In the genomic region with DNA sequence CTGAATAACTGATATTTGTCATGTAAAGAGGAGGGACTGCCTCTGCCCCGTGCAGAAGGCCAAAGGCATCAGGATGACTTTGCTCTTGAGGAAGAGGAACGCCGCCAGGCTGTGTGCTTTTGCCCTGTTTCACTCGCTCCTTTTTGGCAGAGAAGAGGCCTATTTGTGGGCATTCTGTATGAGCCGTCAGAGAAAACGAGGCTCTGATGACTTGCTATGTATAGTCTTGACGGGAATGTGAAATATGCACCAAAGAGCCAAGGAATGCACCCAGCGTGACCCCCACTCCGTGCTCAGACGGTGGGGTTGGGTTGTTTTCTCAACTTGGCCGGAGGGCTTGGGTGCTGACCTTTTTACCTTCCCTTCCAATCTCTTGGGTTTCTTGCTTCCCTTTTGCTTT, we compare ENCODE assay signal across 15 mouse cellular contexts. TPM values are rescaled to one million over a fixed set of nuclear protein-coding genes. Genes with fewer than 3 reads are reported as not detected.
DNase-seq lines count a peak whose midpoint lies in the region; ATAC-seq and TF ChIP-seq lines count a peak whose summit lies in the region.
"Had no signal": no experiment of that assay in that cellular context is flagged by ENCODE, and none has a peak within 500 bp of the region (broad histone marks: within the 10 kb centered on the region; RNA-seq: fewer than 3 reads in every experiment).

No protein-coding gene starts in this region.

- no peak for ATAC-seq in limb, embryonic 13.5 days (ENCODE audit: low FRiP score, low read depth)
- no peak for ATAC-seq in limb, embryonic 15.5 days (ENCODE audit: insufficient number of reproducible peaks, low FRiP score, low TSS enrichment, low read depth)
- ATAC-seq: CD4-positive, CD25-positive, alpha-beta regulatory T cell, adult 4 months had no signal

- H3K27ac ChIP-seq in heart, adult 2 months: peak overlapping the region; percentile 81
- peak overlapping the region; percentile 10; the same call in 1 of the 2 replicates for H3K27ac ChIP-seq in limb, embryonic 13.5 days
- H3K27ac ChIP-seq in limb, embryonic 10.5 days: no peak overlapping the region
- peak overlapping the region; percentile 55; the same call in 1 of the 2 replicates for H3K27ac ChIP-seq in cortical plate, adult 2 months (ENCODE audit: insufficient read depth, low read length)
- H3K27ac ChIP-seq in limb, embryonic 15.5 days: peak overlapping the region; percentile 17; the same call in 1 of the 2 replicates

- no peak for TF ChIP-seq POLR2A in heart, adult 2 months (IDR thresholded peaks at IDR 0.05; ENCODE audit: insufficient read depth, low read depth, low read length)
- no peak for TF ChIP-seq POLR2A in cortical plate, adult 2 months (IDR thresholded peaks at IDR 0.05; ENCODE audit: extremely low read depth, insufficient read depth, low read length)

- intact Hi-C loops in heart, adult 2 months (cut with DNase I): loop anchor here (5.0 to 10.0 kb wide), 2 partner anchors 52 to 114 kb away; no protein-coding TSS in a partner anchor

- no peaks in the 10 kb centered on the region for H3K9me3 ChIP-seq in limb, embryonic 13.5 days
- no peaks in the 10 kb centered on the region for H3K9me3 ChIP-seq in limb, embryonic 10.5 days (replicated peaks)
- no peaks in the 10 kb centered on the region for H3K9me3 ChIP-seq in limb, embryonic 15.5 days
- H3K9me3 ChIP-seq: limb, embryonic 12.5 days had no signal

- no peaks in the 10 kb centered on the region for H3K79me2 ChIP-seq in heart, adult 2 months (replicated peaks; ENCODE audit: control insufficient read depth, insufficient read depth, low read length)

- H3K4me2 ChIP-seq in limb, embryonic 13.5 days (replicated peaks): no peak overlapping the region; the same call in 1 of the 2 replicates
- no peak overlapping the region for H3K4me2 ChIP-seq in limb, embryonic 15.5 days
- H3K4me2 ChIP-seq: limb, embryonic 12.5 days; midbrain, embryonic 11.5 days had no signal

- no peak for TF ChIP-seq CTCF in heart, adult 2 months (IDR thresholded peaks at IDR 0.05)
- no peak for TF ChIP-seq CTCF in cortical plate, adult 2 months (IDR thresholded peaks at IDR 0.05; ENCODE audit: extremely low read depth, insufficient read depth, low read length)

- no peak overlapping the region for H3K4me3 ChIP-seq in heart, adult 2 months
- no peak overlapping the region for H3K4me3 ChIP-seq in limb, embryonic 13.5 days
- H3K4me3 ChIP-seq in limb, embryonic 10.5 days: no peak overlapping the region
- H3K4me3 ChIP-seq in cortical plate, adult 2 months (ENCODE audit: insufficient read depth, low read length): no peak overlapping the region
- no peak overlapping the region for H3K4me3 ChIP-seq in limb, embryonic 15.5 days
- H3K4me3 ChIP-seq: erythroblast, embryonic 14.5 days; limb, embryonic 12.5 days had no signal

- no peak for DNase-seq in heart, adult 2 months
- DNase-seq in heart, adult 9 months (ENCODE audit: low spot score in 2 of 2): no peak
- no peak for DNase-seq in limb, embryonic 10.5 days (ENCODE audit: low spot score)
- no peak for DNase-seq in gastrocnemius, postnatal 25 days
- DNase-seq in spleen, postnatal 10 days (ENCODE audit: low spot score in 2 of 2): no peak
- DNase-seq: cerebellum, adult 11 months; spleen, adult 18-20 months; thymus, adult 18-20 months had no signal

- no peaks in the 10 kb centered on the region for H3K27me3 ChIP-seq in heart, adult 2 months (ENCODE audit: control insufficient read depth, insufficient read depth, low read length)
- H3K27me3 ChIP-seq in limb, embryonic 13.5 days: no peaks in the 10 kb centered on the region
- no peaks in the 10 kb centered on the region for H3K27me3 ChIP-seq in limb, embryonic 10.5 days (ENCODE audit: low read depth, poor library complexity, severe bottlenecking)
- no peaks in the 10 kb centered on the region for H3K27me3 ChIP-seq in limb, embryonic 15.5 days
- H3K27me3 ChIP-seq: limb, embryonic 12.5 days had no signal

- no peaks in the 10 kb centered on the region for H3K36me3 ChIP-seq in heart, adult 2 months (ENCODE audit: control insufficient read depth, insufficient read depth, low read length)
- H3K36me3 ChIP-seq in limb, embryonic 13.5 days: no peaks in the 10 kb centered on the region
- no peaks in the 10 kb centered on the region for H3K36me3 ChIP-seq in limb, embryonic 10.5 days
- no peaks in the 10 kb centered on the region for H3K36me3 ChIP-seq in limb, embryonic 15.5 days
- H3K36me3 ChIP-seq: limb, embryonic 12.5 days had no signal

- no peak for TF ChIP-seq EP300 in heart, adult 2 months (IDR thresholded peaks at IDR 0.05; ENCODE audit: insufficient read depth, low read depth, low read length)

- H3K4me1 ChIP-seq in heart, adult 2 months (ENCODE audit: control insufficient read depth, insufficient read depth, low read length): peaks cover 9% of the 10 kb centered on the region
- H3K4me1 ChIP-seq in limb, embryonic 13.5 days: peaks cover 36% of the 10 kb centered on the region
- H3K4me1 ChIP-seq in limb, embryonic 10.5 days: peaks cover 19% of the 10 kb centered on the region
- peaks cover 7% of the 10 kb centered on the region for H3K4me1 ChIP-seq in cortical plate, adult 2 months (ENCODE audit: control insufficient read depth, insufficient read depth, low read length)
- H3K4me1 ChIP-seq in limb, embryonic 15.5 days: peaks cover 21% of the 10 kb centered on the region

- no peak overlapping the region for H3K9ac ChIP-seq in heart, adult 2 months (ENCODE audit: low read depth, low read length)
- H3K9ac ChIP-seq in limb, embryonic 13.5 days: no peak overlapping the region
- H3K9ac ChIP-seq in limb, embryonic 15.5 days: no peak overlapping the region
- H3K9ac ChIP-seq: limb, embryonic 12.5 days had no signal

- 50% methylated on average over 11 of the region's 11 CpGs for WGBS in heart, adult 2 months
- WGBS in limb, embryonic 13.5 days: 59% methylated on average over 11 of the region's 11 CpGs
- 71% methylated on average over 11 of the region's 11 CpGs for WGBS in limb, embryonic 10.5 days
- 36% methylated on average over 11 of the region's 11 CpGs for WGBS in limb, embryonic 15.5 days

RNA-seq across cellular contexts. Expression of gene Slc4a4, which starts 44.0 kb away (rescaled TPM):
- 10 to 100 TPM; 19.4 to 25.5 TPM for total RNA-seq in heart, adult 2 months (2021)
- 4.9 and 9.3 TPM in 2 replicates for polyA plus RNA-seq in heart, adult 2 months (2012; rRNA removed)
- polyA plus RNA-seq in limb, embryonic 13.5 days (2015; fragmentation: Nextera tagmentation; extraction: Ambion mirVana): 2.0 and 2.4 TPM in 2 replicates
- 2.2 and 2.5 TPM in 2 replicates for polyA plus RNA-seq in limb, embryonic 10.5 days (2016; fragmentation: Nextera tagmentation; extraction: Ambion mirVana)
- polyA plus RNA-seq in cortical plate, adult 2 months (2012; rRNA removed): 48.1 and 53.7 TPM in 2 replicates
- 2.0 and 2.1 TPM in 2 replicates for polyA plus RNA-seq in limb, embryonic 15.5 days (2015; fragmentation: Nextera tagmentation; extraction: Ambion mirVana)
- total RNA-seq in gastrocnemius, postnatal 25 days (2021): 10 to 100 TPM in 1 of 2 experiments, 1 to 10 TPM in 1; 9.7 to 12.3 TPM
- polyA plus RNA-seq: CD4-positive, CD25-positive, alpha-beta regulatory T cell, adult 4 months; erythroblast, embryonic 14.5 days had no signal
